Mouse (Mus musculus) limb, embryonic 14.5 days (tissue): ENCODE results near the gene Mme. TPM values are rescaled to one million over a fixed set of nuclear protein-coding genes. Genes with fewer than 3 reads are reported as not detected.

Experiments
- ATAC-seq: fragments of 200-750 bp; cut with Nextera tagmentation; 2 replicates; pipeline ENCODE4 v1.8.0; 2017; ENCODE audit warnings: low read depth, moderate number of reproducible peaks, moderate TSS enrichment; ENCODE audit not compliant: low FRiP score
- DNase-seq: peaks from one replicate; pipeline ENCODE4 v3.0.0-alpha.2; 2015; ENCODE audit warnings: low spot score
- H3K27ac ChIP-seq: fragments of 300-500 bp; sonication (generic); replicated peaks from 2 replicates; pipeline ENCODE4 v1.5.1; 2014; ENCODE audit warnings: low read depth, mild to moderate bottlenecking, low read length, moderate library complexity, mixed read lengths
- H3K27me3 ChIP-seq: fragments of 300-500 bp; sonication (generic); 2 replicates; pipeline ENCODE4 v1.6.1; 2014; ENCODE audit warnings: low read length, mixed read lengths; ENCODE audit not compliant: control insufficient read depth, insufficient read depth
- H3K36me3 ChIP-seq: fragments of 300-500 bp; sonication (generic); 2 replicates; pipeline ENCODE4 v1.6.1; 2014; ENCODE audit warnings: mild to moderate bottlenecking, low read length, moderate library complexity, mixed read lengths; ENCODE audit not compliant: control insufficient read depth, insufficient read depth
- H3K4me1 ChIP-seq: fragments of 300-500 bp; sonication (generic); 2 replicates; pipeline ENCODE4 v1.6.1; 2014; ENCODE audit warnings: antibody characterized with exemption, low read length, mixed read lengths; ENCODE audit not compliant: control insufficient read depth, insufficient read depth
- H3K4me2 ChIP-seq: fragments of 300-500 bp; sonication (generic); replicated peaks from 2 replicates; pipeline ENCODE4 v1.6.1; 2014; ENCODE audit warnings: low read depth, mild to moderate bottlenecking, low read length, moderate library complexity; ENCODE audit not compliant: severe bottlenecking
- H3K4me3 ChIP-seq: fragments of 300-500 bp; sonication (generic); replicated peaks from 2 replicates; pipeline ENCODE4 v1.5.1; 2014; ENCODE audit warnings: low read length
- H3K9ac ChIP-seq: fragments of 300-500 bp; sonication (generic); 2 replicates; pipeline ENCODE4 v1.6.1; 2014; ENCODE audit warnings: mild to moderate bottlenecking, low read depth, low read length, moderate library complexity; ENCODE audit not compliant: severe bottlenecking
- H3K9me3 ChIP-seq: fragments of 300-500 bp; sonication (generic); 2 replicates; pipeline ENCODE4 v1.6.1; 2016; ENCODE audit warnings: low read length; ENCODE audit not compliant: control insufficient read depth
- POLR2A ChIP-seq: fragments of 200-500 bp; IDR thresholded peaks from 2 replicates; pipeline ENCODE4 v1.8.0; 2012; ENCODE audit warnings: inconsistent platforms, mild to moderate bottlenecking, moderate library complexity, borderline replicate concordance; ENCODE audit not compliant: insufficient read depth, insufficient read length; ENCODE audit errors: extremely low read depth
- WGBS: fragments of 180-500 bp; shearing (Covaris S2); extraction: QIAGEN DNeasy Blood & Tissue Kit; methylation state at CpG from one replicate; pipeline ENCODE4 v1.1.7; 2014; 5-methylcytosine and 5-hydroxymethylcytosine counted together
- polyA plus RNA-seq, 2 experiments: library from polyadenylated mRNA; depleted of rRNA in 1 of 2; stranded (reverse) in 1 of 2; unstranded in 1 of 2; fragments of >200 nt; fragmentation: Nextera tagmentation in 1 of 2; extraction: Ambion mirVana in 1 of 2; gene quantifications; 2 replicates each; pipeline versions ENCODE4 v1.2.1 to v1.2.3; 2012 to 2014

Mme gene
- polyA plus RNA-seq, 2 experiments: 33.1 to 54.9 TPM

DNA sequence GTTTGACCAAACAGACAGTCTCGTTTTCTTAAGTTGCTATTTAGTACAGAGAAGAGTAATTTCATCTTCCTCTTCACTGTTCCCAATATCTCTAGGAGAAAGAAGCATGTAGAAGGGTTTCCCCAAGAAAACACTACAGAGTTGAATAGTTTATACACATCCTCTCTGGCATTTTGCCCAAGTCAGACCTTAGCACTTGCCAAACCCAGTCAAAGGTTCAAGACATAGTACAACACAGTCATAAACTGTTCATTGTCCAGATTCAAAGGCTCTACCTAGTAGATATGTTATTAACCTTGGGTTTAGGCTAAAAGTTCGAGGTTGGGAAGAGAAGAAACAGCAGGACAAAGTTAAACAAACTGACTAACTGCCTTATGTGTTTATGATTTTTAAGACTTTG is 143.7 kb downstream of the Mme start:
- no peak for DNase-seq
- H3K4me2 ChIP-seq: no peak overlapping the region
- no peak overlapping the region for H3K27ac ChIP-seq
- H3K9ac ChIP-seq: no peak overlapping the region
- no peaks in the 10 kb centered on the region for H3K4me1 ChIP-seq
- 60% methylated on average over 2 of the region's 2 CpGs for WGBS
- no peak overlapping the region for H3K4me3 ChIP-seq
- ATAC-seq: no peak
- H3K27me3 ChIP-seq: no peaks in the 10 kb centered on the region
- no peaks in the 10 kb centered on the region for H3K9me3 ChIP-seq
- peaks cover 7% of the 10 kb centered on the region; the same call in 1 of the 2 replicates for H3K36me3 ChIP-seq
- no peak for TF ChIP-seq POLR2A

DNA sequence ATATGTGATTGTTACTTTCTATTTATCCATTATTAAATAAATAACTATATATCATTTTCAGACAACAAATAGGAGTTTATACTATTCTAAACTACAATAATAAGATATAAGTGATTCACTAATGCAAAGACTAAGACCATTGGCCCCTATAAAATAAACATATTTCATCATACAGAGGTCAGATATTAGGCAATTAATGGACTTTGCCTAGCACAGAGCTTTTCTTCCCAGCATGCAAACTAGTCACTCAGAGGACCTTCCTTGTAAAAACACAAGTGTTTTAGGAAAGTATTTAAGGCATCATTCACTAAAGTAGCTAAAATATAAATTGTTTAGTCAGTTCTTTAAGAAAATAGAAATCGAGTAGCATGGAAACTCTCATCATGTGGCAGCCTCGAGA is 149.4 kb downstream of the Mme start:
- WGBS: 81% methylated on average over 2 of the region's 2 CpGs

DNA sequence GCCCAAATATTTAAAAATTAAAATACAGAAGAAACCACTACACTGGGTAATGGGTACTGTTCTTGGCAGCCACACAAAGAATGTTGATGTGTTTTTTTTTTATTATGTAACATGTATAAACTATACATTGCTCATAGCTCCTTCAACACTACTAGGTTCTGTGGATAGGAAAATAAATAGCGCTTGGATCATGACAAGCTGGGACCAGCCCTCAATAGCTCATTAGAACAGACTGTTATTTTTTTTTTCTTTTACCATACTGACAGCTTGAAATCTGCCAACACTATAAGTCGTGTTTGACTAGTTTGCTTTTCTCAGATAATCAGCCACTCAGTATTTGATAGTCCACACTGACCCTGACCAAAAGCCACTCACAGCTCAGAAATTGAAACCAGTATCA is 150.0 kb downstream of the Mme start:
- ATAC-seq: no peak
- Histone ChIP-seq H3K27me3 (no peaks in the 10 kb centered on the region), H3K36me3 (no peaks in the 10 kb centered on the region), H3K9me3 (no peaks in the 10 kb centered on the region), H3K4me1 (no peaks in the 10 kb centered on the region), H3K4me3 (no peak overlapping the region), H3K27ac (no peak overlapping the region), H3K9ac (no peak overlapping the region), H3K4me2 (no peak overlapping the region)
- TF ChIP-seq POLR2A: no peak
- DNase-seq: no peak
- 64% methylated on average over 2 of the region's 2 CpGs for WGBS

More for the DNA sequence above, 149.4 kb downstream of the Mme start:
- no peak for TF ChIP-seq POLR2A
- DNase-seq: no peak
- H3K27ac ChIP-seq: no peak overlapping the region
- no peak overlapping the region for H3K9ac ChIP-seq
- H3K27me3 ChIP-seq: no peaks in the 10 kb centered on the region
- no peak for ATAC-seq
- H3K36me3 ChIP-seq: no peaks in the 10 kb centered on the region
- H3K4me1 ChIP-seq: no peaks in the 10 kb centered on the region
- no peak overlapping the region for H3K4me2 ChIP-seq
- no peak overlapping the region for H3K4me3 ChIP-seq
- no peaks in the 10 kb centered on the region for H3K9me3 ChIP-seq

DNA sequence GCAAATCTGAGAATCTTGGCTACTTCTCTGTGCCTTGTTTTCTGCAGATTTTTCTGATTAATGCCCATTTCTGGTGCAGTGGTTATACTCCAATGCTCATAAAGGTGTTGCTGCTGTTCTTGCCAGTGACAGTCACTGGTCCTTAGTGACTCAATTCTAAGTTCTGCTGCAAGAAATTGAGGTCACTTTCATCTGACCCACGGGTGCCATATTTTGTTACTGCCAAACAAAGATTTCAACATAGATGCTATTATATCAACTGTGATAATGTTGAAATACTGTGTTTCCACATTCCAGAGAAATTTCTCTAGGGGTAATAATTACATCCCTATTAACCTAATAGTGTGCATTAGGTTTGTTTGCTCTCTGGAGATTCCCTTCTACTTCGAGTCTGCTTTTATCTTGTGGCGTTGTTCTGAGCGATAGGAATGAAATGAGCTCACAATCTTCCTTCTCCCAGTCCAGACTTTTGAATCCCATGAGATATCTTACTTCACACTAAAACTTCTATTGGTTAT is 153.1 kb downstream of the Mme start:
- no peaks in the 10 kb centered on the region for H3K9me3 ChIP-seq
- no peak for TF ChIP-seq POLR2A
- 79% methylated on average over 4 of the region's 4 CpGs for WGBS
- no peak overlapping the region for H3K9ac ChIP-seq
- no peaks in the 10 kb centered on the region for H3K36me3 ChIP-seq
- no peak overlapping the region for H3K27ac ChIP-seq
- H3K27me3 ChIP-seq: no peaks in the 10 kb centered on the region
- DNase-seq: no peak
- no peaks in the 10 kb centered on the region for H3K4me1 ChIP-seq
- H3K4me3 ChIP-seq: no peak overlapping the region
- ATAC-seq: no peak
- H3K4me2 ChIP-seq: no peak overlapping the region

DNA sequence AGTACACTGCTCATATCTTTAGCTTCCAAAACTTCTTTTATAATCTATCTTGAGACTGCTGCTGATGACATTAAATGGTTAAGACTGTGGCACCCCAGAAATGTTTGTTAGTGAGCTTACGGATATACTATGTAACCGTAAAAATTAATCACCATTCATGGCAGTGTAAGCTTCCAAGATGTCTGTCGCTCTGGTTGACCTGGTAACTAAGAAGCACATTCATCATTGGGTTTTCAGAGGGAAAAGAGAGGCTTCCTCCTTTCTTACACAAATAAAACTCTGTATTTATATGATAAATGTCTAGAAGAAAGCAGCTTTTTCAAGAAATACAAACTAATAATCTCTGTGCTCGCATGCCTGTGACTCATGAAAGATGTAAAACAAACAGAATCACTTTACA is 156.8 kb downstream of the Mme start:
- Histone ChIP-seq H3K4me2 (no peak overlapping the region), H3K36me3 (no peaks in the 10 kb centered on the region), H3K4me1 (no peaks in the 10 kb centered on the region), H3K9me3 (no peaks in the 10 kb centered on the region), H3K4me3 (no peak overlapping the region), H3K27ac (no peak overlapping the region), H3K9ac (no peak overlapping the region), H3K27me3 (no peaks in the 10 kb centered on the region)
- no peak for TF ChIP-seq POLR2A
- WGBS: 61% methylated on average over 4 of the region's 4 CpGs
- DNase-seq: no peak
- ATAC-seq: no peak

DNA sequence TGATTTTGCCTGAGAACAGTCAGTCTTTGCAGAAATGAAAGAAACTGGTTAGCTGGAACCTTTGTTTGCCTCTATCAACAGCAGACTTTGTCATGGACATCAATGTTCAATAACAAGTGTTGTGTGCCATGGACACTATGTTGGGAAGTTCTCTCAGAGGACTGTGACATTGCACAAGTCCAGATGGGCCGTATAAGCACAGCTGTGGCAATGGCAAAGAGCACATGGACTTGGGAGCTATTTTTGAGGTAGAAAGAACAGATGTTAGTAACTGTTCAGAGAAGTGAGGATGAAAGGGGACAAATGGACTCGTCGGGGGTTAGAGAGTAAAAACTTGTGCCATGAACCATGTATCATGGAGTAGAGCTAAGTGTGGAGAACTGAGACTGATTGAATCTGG is 165.1 kb downstream of the Mme start:
- H3K9ac ChIP-seq: no peak overlapping the region
- ATAC-seq (no peak), DNase-seq (no peak)
- H3K36me3 ChIP-seq: no peaks in the 10 kb centered on the region
- no peaks in the 10 kb centered on the region for H3K9me3 ChIP-seq
- TF ChIP-seq POLR2A: no peak
- no peak overlapping the region for H3K4me3 ChIP-seq
- WGBS: 75% methylated on average over 3 of the region's 3 CpGs
- H3K4me1 ChIP-seq: no peaks in the 10 kb centered on the region
- H3K27me3 ChIP-seq: no peaks in the 10 kb centered on the region
- no peak overlapping the region for H3K27ac ChIP-seq
- H3K4me2 ChIP-seq: no peak overlapping the region
